Mouse (Mus musculus) G1E (cell line): ENCODE data around the gene Arid5a.

Source experiments
- CTCF ChIP-seq: IDR thresholded peaks from 2 replicates; pipeline ENCODE4 v1.5.1; 2012; ENCODE audit warnings: low read depth, low read length, inconsistent platforms, mixed read lengths
- GATA1 ChIP-seq: IDR thresholded peaks from 2 replicates; pipeline ENCODE4 v1.6.1; 2012; ENCODE audit warnings: borderline replicate concordance, low read length, inconsistent platforms, mixed read lengths
- GATA2 ChIP-seq: IDR thresholded peaks from 2 replicates; pipeline ENCODE4 v1.6.1; 2012; ENCODE audit warnings: low read depth, low read length, inconsistent platforms, borderline replicate concordance
- POLR2AphosphoS5 ChIP-seq: IDR thresholded peaks from 2 replicates; pipeline ENCODE4 v1.6.1; 2012; ENCODE audit warnings: low read depth, low read length, inconsistent platforms; ENCODE audit not compliant: insufficient replicate concordance
- TAL1 ChIP-seq: conservative IDR thresholded peaks from 2 replicates; pipeline ENCODE4 v1.6.1; 2012; ENCODE audit warnings: low read depth, low read length, inconsistent platforms, mixed read lengths

GRCm38 (mm10) chr1:36273288-36273687 is 34.2 kb upstream of the Arid5a start:
- TF ChIP-seq CTCF (no peak), POLR2AphosphoS5 (0 out of 2 replicates have a peak, but pooled peaks have one; percentile 62), GATA1 (no peak), GATA2 (no peak), TAL1 (peak; percentile 82)
